Mouse (Mus musculus): Measurements from ENCODE around the gene Syncrip. TPM values are rescaled to one million over a fixed set of nuclear protein-coding genes. Genes with fewer than 3 reads are reported as not detected.

Gene Syncrip
- total and polyA plus RNA-seq, 3 experiments = 125 to 162 (median 153) TPM

DNA sequence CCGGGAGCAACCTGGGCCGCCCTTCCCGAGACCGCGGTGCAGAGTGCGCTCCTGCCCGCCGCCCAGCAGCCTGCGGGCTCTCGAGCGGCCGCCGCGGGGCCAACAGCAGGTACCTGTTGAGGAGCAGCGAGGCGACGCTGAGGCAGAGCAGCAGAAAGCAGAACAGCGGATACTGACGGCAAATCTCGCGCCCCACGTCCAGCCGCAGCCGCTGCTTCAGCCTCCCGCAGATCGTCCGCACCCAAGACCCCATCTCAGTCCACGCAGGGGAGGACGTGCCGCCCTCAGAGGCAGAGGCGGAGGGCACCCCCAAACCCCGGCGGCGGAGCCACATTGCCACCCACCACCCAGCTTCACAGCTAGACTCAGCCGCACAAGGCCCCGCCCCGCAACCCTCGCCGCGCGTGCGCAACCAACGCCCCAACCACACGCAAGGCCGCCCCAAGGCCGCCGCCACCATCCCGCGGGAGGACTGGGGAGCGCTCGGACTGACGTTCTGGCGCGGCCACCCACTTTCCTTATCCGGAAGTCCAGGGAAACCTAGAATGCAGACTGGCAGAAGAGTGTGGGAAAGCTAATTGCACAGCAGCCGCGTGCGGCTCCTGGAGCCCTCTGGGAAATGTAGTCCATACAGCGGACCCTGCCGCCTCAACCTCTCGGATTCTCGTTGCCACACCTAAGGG lies 43.7 kb downstream of the Syncrip start, which contains the start of gene Snx14:
Gene Snx14, minus strand, starts transcription at position 404 of the 683 bp plus-strand sequence.
- DNase-seq (ENCODE audit: low read depth, low spot score) = peak; percentile 96
- Histone ChIP-seq H3K27me3 (ENCODE audit: control insufficient read depth in 1 of 2, insufficient read depth in 2 of 2, low read length in 2 of 2) (no peaks in the 10 kb centered on the region), H3K4me3 (ENCODE audit: control insufficient read depth in 1 of 2, insufficient read depth in 1 of 2, low read depth in 2 of 2, low read length in 2 of 2) (peak within 1 kb of the TSS; percentile 65 to 79), H3K4me1 (ENCODE audit: control insufficient read depth in 1 of 2, insufficient read depth in 2 of 2, low read length in 2 of 2) (peaks cover 6 to 9% of the 10 kb centered on the region in 2 experiments; a peak in 2 of 4 replicates), H3K9me3 (replicated peaks; ENCODE audit: insufficient read depth, low read length) (no peaks in the 10 kb centered on the region), H3K27ac (ENCODE audit: control insufficient read depth, low read depth, low read length) (peak within 1 kb of the TSS; percentile 64), H3K36me3 (ENCODE audit: control insufficient read depth in 1 of 2, insufficient read depth in 2 of 2, low read length in 2 of 2) (peaks cover 0 to 23% of the 10 kb centered on the region in 2 experiments; a peak in 3 of 4 replicates), H3K79me2 (ENCODE audit: control insufficient read depth, insufficient read depth, low read length, poor library complexity) (peaks cover 9% of the 10 kb centered on the region; the same call in 1 of the 2 replicates), H3K9ac (ENCODE audit: control insufficient read depth, low read depth, low read length, poor library complexity, severe bottlenecking) (peak within 1 kb of the TSS; percentile 78)
- TF ChIP-seq MAX (IDR thresholded peaks at IDR 0.05; ENCODE audit: low read length) = peak; percentile 23; the same call in 1 of the 2 replicates
- TF ChIP-seq ELF1 (IDR thresholded peaks at IDR 0.05; ENCODE audit: low read depth, low read length) = peak; percentile 92
- TF ChIP-seq SMC3 (IDR thresholded peaks at IDR 0.05; ENCODE audit: low read depth, low read length) = no peak
- 0 out of 2 replicates have a peak, but pooled peaks have one; percentile 45 for TF ChIP-seq MYB (IDR thresholded peaks at IDR 0.05; ENCODE audit: low read depth, low read length)
- peak; percentile 43; the same call in 1 of the 2 replicates for TF ChIP-seq TCF12 (IDR thresholded peaks at IDR 0.05; ENCODE audit: low read depth, low read length)
- peak; percentile 79 for TF ChIP-seq NELFE (IDR thresholded peaks at IDR 0.05; ENCODE audit: low read depth, low read length)
- 0 out of 6 replicates have a peak, but pooled peaks of 1 of the 3 experiments have one; percentile 0 for TF ChIP-seq CTCF (IDR thresholded peaks at IDR 0.05 in 2 of 3, conservative IDR thresholded peaks at IDR 0.05 in 1 of 3; ENCODE audit: control insufficient read depth in 1 of 3, insufficient read depth in 1 of 3, low read depth in 2 of 3, low read length in 3 of 3, poor library complexity in 1 of 3, severe bottlenecking in 1 of 3)
- TF ChIP-seq ETS1 (IDR thresholded peaks at IDR 0.05; ENCODE audit: low read depth, low read length) = peak; percentile 33; the same call in 1 of the 2 replicates
- TF ChIP-seq ZKSCAN1 (IDR thresholded peaks at IDR 0.05; ENCODE audit: low read depth, low read length) = 0 out of 2 replicates have a peak, but pooled peaks have one; percentile 0
- peak; percentile 74; the same call in 1 of the 2 replicates for TF ChIP-seq POLR2AphosphoS5 (IDR thresholded peaks at IDR 0.05; ENCODE audit: borderline replicate concordance, low read depth, low read length)
- TF ChIP-seq MAZ (IDR thresholded peaks at IDR 0.05; ENCODE audit: low read depth, low read length) = peak; percentile 83; the same call in 1 of the 2 replicates
- 0 out of 2 replicates have a peak, but pooled peaks have one; percentile 11 for TF ChIP-seq BHLHE40 (IDR thresholded peaks at IDR 0.05; ENCODE audit: borderline replicate concordance, low read depth, low read length)
- TF ChIP-seq USF1 (IDR thresholded peaks at IDR 0.05; ENCODE audit: low read depth, low read length) = peak; percentile 51
- TF ChIP-seq MXI1 (IDR thresholded peaks at IDR 0.05; ENCODE audit: low read depth, low read length) = peak; percentile 71; the same call in 1 of the 2 replicates
- peak; percentile 42; the same call in 1 of the 2 replicates for TF ChIP-seq UBTF (IDR thresholded peaks at IDR 0.05; ENCODE audit: borderline replicate concordance, insufficient read depth, low read depth, low read length)
- TF ChIP-seq POLR2AphosphoS2 (IDR thresholded peaks at IDR 0.05; ENCODE audit: low read length) = peak; percentile 91
- TF ChIP-seq TBP (IDR thresholded peaks at IDR 0.05; ENCODE audit: low read depth, low read length) = peak; percentile 52; the same call in 1 of the 2 replicates
- peak; percentile 95 for TF ChIP-seq HCFC1 (IDR thresholded peaks at IDR 0.05; ENCODE audit: low read depth, low read length)
- TF ChIP-seq MYC (IDR thresholded peaks at IDR 0.05; ENCODE audit: low read depth, low read length) = 0 out of 2 replicates have a peak, but pooled peaks have one; percentile 45
- TF ChIP-seq KAT2A (conservative IDR thresholded peaks at IDR 0.05; ENCODE audit: low read depth, low read length) = no peak; the same call in 1 of the 2 replicates
- peak; percentile 69; the same call in 1 of the 2 replicates for TF ChIP-seq ZMIZ1 (IDR thresholded peaks at IDR 0.05; ENCODE audit: low read depth, low read length)
- peak; percentile 72 to 80; a peak in 3 of 4 replicates for TF ChIP-seq POLR2A (IDR thresholded peaks at IDR 0.05; ENCODE audit: control insufficient read depth in 1 of 2, insufficient read depth in 1 of 2, low read depth in 1 of 2, low read length in 2 of 2, poor library complexity in 1 of 2)
- no peak for TF ChIP-seq RAD21 (IDR thresholded peaks at IDR 0.05; ENCODE audit: low read depth, low read length)
- TF ChIP-seq CHD2 (IDR thresholded peaks at IDR 0.05; ENCODE audit: low read length) = no peak
- no peak for TF ChIP-seq RCOR1 (IDR thresholded peaks at IDR 0.05; ENCODE audit: low read depth, low read length)
- TF ChIP-seq NRF1 (IDR thresholded peaks at IDR 0.05; ENCODE audit: insufficient read depth, low read depth, low read length, poor library complexity, severe bottlenecking) = peak; percentile 95
- peak; percentile 92; the same call in 1 of the 2 replicates for TF ChIP-seq CHD1 (IDR thresholded peaks at IDR 0.05; ENCODE audit: low read depth, low read length)
- no peak for TF ChIP-seq GABPA (IDR thresholded peaks at IDR 0.05; ENCODE audit: low read depth, low read length)
- TF ChIP-seq ZNF384 (IDR thresholded peaks at IDR 0.05; ENCODE audit: low read depth, low read length) = no peak
- TF ChIP-seq SIN3A (IDR thresholded peaks at IDR 0.05; ENCODE audit: low read length) = peak; percentile 68; the same call in 1 of the 2 replicates
- TF ChIP-seq E2F4 (IDR thresholded peaks at IDR 0.05; ENCODE audit: borderline replicate concordance, low read depth, low read length) = no peak

Data from MEL (cell line).